Mouse (Mus musculus) intestine, embryonic 14.5 days (tissue): ENCODE data around the gene Slc36a2. TPM values are rescaled to one million over a fixed set of nuclear protein-coding genes. Genes with fewer than 3 reads are reported as not detected.
"Not testable (repeated sequence)": the region's sequence is repeated elsewhere in the genome, so short reads cannot be mapped to it uniquely, and the experiment has no call there.

Experiments used
- ATAC-seq: fragments of 200-750 bp; cut with Nextera tagmentation; replicated peaks from 2 replicates; pipeline ENCODE4 v1.8.0; 2017; ENCODE audit warnings: low read depth, moderate number of reproducible peaks, moderate TSS enrichment, moderate library complexity; ENCODE audit not compliant: low FRiP score, low TSS enrichment
- DNase-seq: peaks from one replicate; pipeline ENCODE4 v3.0.0-alpha.2; 2018; ENCODE audit warnings: low spot score
- H3K27ac ChIP-seq: fragments of 300-500 bp; sonication (generic); 2 replicates; pipeline ENCODE4 v1.5.1; 2014; ENCODE audit warnings: low read depth, mild to moderate bottlenecking, control low read depth
- H3K27me3 ChIP-seq: fragments of 300-500 bp; sonication (generic); replicated peaks from 2 replicates; pipeline ENCODE4 v1.6.1; 2014; ENCODE audit warnings: low read length, control low read depth; ENCODE audit not compliant: control insufficient read depth, insufficient read depth
- H3K36me3 ChIP-seq: fragments of 300-500 bp; sonication (generic); 2 replicates; pipeline ENCODE4 v1.6.1; 2014; ENCODE audit warnings: low read length, control low read depth; ENCODE audit not compliant: control insufficient read depth, insufficient read depth
- H3K4me1 ChIP-seq: fragments of 300-500 bp; sonication (generic); replicated peaks from 2 replicates; pipeline ENCODE4 v1.6.1; 2014; ENCODE audit warnings: low read length, control low read depth, mixed read lengths; ENCODE audit not compliant: control insufficient read depth, insufficient read depth
- H3K4me2 ChIP-seq: fragments of 300-500 bp; sonication (generic); 2 replicates; pipeline ENCODE4 v1.6.1; 2014; ENCODE audit warnings: low read length
- H3K4me3 ChIP-seq: fragments of 300-500 bp; sonication (generic); 2 replicates; pipeline ENCODE4 v1.5.1; 2014; ENCODE audit warnings: low read depth, low read length, control low read depth, mixed read lengths
- H3K9ac ChIP-seq: fragments of 300-500 bp; sonication (generic); 2 replicates; pipeline ENCODE4 v1.6.1; 2014; ENCODE audit warnings: mild to moderate bottlenecking, low read length
- H3K9me3 ChIP-seq: fragments of 300-500 bp; sonication (generic); 2 replicates; pipeline ENCODE4 v1.6.1; 2016; ENCODE audit warnings: low read length, control low read depth; ENCODE audit not compliant: control insufficient read depth
- WGBS: fragments of 180-500 bp; shearing (Covaris S2); extraction: QIAGEN DNeasy Blood & Tissue Kit; methylation state at CpG from one replicate; pipeline ENCODE4 v1.1.7; 2014; 5-methylcytosine and 5-hydroxymethylcytosine counted together
- polyA plus RNA-seq: library from polyadenylated mRNA; unstranded; fragments of >200 nt; fragmentation: Nextera tagmentation; extraction: Ambion mirVana; gene quantifications from 2 replicates; pipeline ENCODE4 v1.2.1, GENCODE M21; 2014

Gene Slc36a2
- polyA plus RNA-seq, 1 experiment from 2014 or later = 0.09 TPM

DNA sequence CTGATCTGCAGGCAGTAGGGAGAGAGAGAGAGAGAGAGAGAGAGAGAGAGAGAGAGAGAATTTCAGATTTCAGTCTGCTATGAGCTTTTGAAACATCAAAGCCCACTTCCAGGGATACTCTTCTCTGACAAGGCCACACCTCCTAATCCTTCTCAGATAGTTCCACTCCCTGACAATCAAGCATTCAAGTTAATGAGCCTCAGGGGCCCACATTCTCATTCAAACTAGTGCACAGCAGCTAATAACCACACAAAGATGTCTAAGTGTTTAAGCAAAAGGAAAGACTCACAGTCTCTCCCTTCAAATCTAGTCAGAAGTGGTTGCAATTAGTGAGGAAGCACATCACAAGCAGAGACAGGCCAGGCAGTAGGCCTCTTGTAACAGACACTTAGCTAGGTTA is 64.6 kb downstream of the Slc36a2 start:
- ATAC-seq = no peak
- Histone ChIP-seq H3K4me3 (no peak overlapping the region), H3K9ac (no peak overlapping the region), H3K9me3 (no peaks in the 10 kb centered on the region), H3K4me2 (no peak overlapping the region), H3K27me3 (no peaks in the 10 kb centered on the region), H3K27ac (no peak overlapping the region), H3K36me3 (no peaks in the 10 kb centered on the region), H3K4me1 (no peaks in the 10 kb centered on the region)
- no peak for DNase-seq

DNA sequence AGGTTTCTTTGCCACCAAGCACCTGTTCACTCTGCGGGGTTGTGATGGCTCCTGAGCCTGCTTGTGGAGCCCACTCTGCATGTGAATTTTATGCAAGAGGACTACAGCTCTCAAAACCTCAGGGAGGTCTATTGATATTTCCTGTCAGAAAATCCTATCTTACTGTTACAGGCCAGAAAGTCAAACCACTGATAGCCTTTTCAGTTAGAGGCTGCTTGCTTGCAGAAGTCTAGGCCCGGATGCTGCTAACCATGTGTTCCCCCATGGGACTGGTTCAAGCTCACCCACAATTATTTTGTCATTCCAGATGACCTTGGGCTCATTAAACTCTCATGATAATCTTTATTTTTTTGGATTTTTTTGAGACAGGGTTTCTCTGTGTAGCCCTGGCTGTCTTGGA is 67.8 kb downstream of the Slc36a2 start:
- DNase-seq = no peak
- H3K9me3 ChIP-seq = no peaks in the 10 kb centered on the region
- H3K4me1 ChIP-seq = no peaks in the 10 kb centered on the region
- H3K27ac ChIP-seq = no peak overlapping the region
- no peaks in the 10 kb centered on the region for H3K36me3 ChIP-seq
- no peaks in the 10 kb centered on the region for H3K27me3 ChIP-seq
- no peak overlapping the region for H3K4me2 ChIP-seq
- H3K9ac ChIP-seq = no peak overlapping the region
- WGBS = 89% methylated on average over 2 of the region's 2 CpGs
- no peak for ATAC-seq
- no peak overlapping the region for H3K4me3 ChIP-seq

DNA sequence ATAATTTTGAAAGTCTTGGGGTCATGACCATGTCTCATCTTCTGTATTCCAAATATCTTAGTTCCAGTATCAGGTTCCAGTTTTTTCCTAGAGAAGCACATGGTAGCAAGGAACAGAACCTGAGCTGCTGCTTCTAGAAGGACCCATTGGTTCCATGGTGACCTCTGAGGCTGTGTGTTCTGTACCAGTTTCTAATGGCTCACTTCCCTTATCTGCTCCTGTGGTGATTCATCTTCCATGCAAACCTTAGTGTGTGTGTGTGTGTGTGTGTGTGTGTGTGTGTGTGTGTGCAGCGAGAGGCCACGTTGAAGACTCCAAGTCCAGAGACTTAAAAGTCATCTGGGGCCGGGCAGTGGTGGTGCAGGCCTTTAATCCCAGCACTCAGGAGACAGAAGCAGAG is 68.9 kb downstream of the Slc36a2 start:
- no peak for ATAC-seq

DNA sequence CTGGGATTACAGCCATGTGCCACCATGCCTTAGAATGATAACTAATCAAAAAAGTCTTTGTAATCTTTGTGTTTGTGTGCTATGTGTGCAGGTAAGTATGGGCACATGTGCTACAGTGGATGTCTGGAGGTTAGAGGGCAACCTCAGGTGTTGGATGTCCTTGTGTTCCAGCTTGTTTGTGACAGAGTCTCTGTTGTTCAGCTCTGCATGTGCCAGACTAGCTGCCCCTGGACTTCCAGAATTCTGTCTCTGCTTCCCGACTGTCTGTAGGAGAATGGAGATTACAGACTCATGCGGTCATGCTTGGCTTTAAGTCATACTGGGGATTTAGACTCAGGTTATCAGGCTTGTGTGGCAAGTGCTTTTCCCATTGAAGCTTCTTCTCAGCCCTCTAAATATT is 70.6 kb downstream of the Slc36a2 start:
- H3K4me3 ChIP-seq = no peak overlapping the region
- H3K36me3 ChIP-seq = no peaks in the 10 kb centered on the region
- H3K27me3 ChIP-seq = no peaks in the 10 kb centered on the region
- H3K4me2 ChIP-seq = no peak overlapping the region
- H3K9ac ChIP-seq = no peak overlapping the region
- ATAC-seq = no peak
- H3K9me3 ChIP-seq = no peaks in the 10 kb centered on the region
- H3K4me1 ChIP-seq = 0 out of 2 replicates have a peak, but pooled peaks cover 4% of the 10 kb centered on the region
- DNase-seq = no peak
- H3K27ac ChIP-seq = no peak overlapping the region
- WGBS = 84% methylated on average over 2 of the region's 2 CpGs

More for the DNA sequence above, 68.9 kb downstream of the Slc36a2 start:
- 82% methylated on average over 3 of the region's 3 CpGs for WGBS
- no peak for DNase-seq
- Histone ChIP-seq H3K27me3 (no peaks in the 10 kb centered on the region), H3K4me1 (no peaks in the 10 kb centered on the region), H3K27ac (no peak overlapping the region), H3K9ac (no peak overlapping the region), H3K4me2 (no peak overlapping the region), H3K9me3 (no peaks in the 10 kb centered on the region), H3K4me3 (no peak overlapping the region), H3K36me3 (no peaks in the 10 kb centered on the region)

DNA sequence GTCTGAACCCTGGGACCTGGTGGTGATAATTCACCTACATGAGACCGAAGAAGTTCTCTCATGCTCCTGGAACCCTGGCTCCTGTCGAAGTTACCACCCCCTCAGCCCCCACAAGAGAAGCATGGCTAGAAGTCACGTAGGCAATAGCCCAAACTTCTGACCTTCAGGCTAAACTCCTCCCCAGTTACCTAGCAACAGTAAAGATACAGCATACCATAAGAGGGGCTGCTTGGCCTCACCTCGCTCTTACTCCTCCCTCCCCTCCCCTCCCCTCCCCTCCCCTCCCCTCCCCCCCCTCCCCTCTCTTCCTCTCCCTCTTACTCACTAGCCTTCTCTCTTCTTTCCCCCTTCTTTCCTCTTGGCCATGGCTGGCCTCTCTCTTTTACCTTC is 71.0 kb downstream of the Slc36a2 start:
- not testable (repeated sequence) for H3K4me1 ChIP-seq, H3K9ac ChIP-seq, H3K27me3 ChIP-seq, H3K4me2 ChIP-seq, H3K9me3 ChIP-seq, ATAC-seq, H3K27ac ChIP-seq, H3K4me3 ChIP-seq, H3K36me3 ChIP-seq, DNase-seq
- 27% methylated on average over 4 of the region's 4 CpGs for WGBS

DNA sequence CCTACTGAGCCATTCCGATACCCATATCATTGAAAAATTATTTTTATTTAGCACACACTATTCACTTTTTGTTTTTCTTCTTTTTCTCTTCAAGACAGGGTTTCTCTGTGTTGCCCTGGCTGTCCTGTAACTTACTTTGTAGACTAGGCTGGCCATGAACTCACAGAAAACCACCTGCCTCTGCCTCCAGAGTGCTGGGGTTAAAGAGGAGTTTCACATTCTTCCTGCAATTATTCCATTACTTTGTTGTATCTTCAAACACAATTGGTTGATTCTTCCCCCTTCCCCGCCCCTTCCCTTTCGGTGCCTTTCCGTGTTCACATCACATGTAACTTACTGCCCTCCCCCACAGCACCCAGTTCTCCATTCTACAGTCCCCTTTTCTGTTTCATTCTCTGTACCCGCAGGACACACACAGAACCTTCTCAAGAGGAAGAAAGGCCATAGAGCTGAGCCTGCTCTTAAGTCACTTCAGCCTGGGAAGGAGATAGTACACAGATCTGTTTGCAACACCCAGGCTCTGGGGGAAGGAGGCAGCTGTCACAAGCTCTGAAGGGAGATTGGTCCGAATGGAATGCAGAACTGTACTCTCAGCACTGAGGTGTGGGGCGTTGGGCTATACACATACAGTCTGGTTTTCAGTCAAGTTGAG is 71.5 kb downstream of the Slc36a2 start:
- no peak overlapping the region for H3K4me3 ChIP-seq
- ATAC-seq (no peak), DNase-seq (no peak)
- no peak overlapping the region for H3K4me2 ChIP-seq
- H3K27ac ChIP-seq = no peak overlapping the region
- WGBS = 48% methylated on average over 7 of the region's 7 CpGs
- no peaks in the 10 kb centered on the region for H3K27me3 ChIP-seq
- H3K9ac ChIP-seq = no peak overlapping the region
- 0 out of 2 replicates have a peak, but pooled peaks cover 4% of the 10 kb centered on the region for H3K4me1 ChIP-seq
- no peaks in the 10 kb centered on the region for H3K36me3 ChIP-seq
- H3K9me3 ChIP-seq = no peaks in the 10 kb centered on the region

DNA sequence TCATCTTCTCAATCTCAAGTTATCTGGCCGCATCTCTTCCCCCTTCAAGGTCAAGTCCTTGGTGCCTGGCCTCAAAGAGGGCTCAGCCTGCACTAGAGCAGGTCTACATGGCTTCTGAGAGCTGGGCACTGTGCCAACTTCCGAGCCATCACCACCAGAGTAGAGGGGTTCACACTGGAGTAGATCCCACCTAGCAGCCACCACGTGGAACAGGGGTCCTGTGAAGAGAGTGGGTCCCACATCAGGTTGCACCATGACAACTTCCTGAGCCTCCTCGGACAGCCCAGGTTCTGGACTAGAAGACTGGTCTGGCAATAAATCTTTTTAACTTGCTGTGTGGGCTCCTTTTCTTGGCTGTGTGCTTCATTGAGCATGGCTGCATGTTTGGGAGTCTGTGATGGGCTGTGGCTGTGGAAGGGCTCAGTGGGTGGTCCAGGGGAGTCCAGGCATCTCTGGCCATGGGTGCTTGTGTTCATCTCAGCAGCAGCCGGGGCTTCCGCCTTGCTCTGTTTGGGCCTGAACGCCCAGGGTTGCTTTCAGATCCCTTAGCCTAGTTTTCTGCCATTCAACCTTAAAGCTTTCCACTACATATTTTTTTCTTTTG is 74.2 kb downstream of the Slc36a2 start:
- DNase-seq (no peak), ATAC-seq (0 out of 2 replicates have a peak, but pooled peaks have one; percentile 26)
- no peaks in the 10 kb centered on the region for H3K36me3 ChIP-seq
- no peak overlapping the region for H3K4me2 ChIP-seq
- no peak overlapping the region for H3K4me3 ChIP-seq
- H3K4me1 ChIP-seq = 0 out of 2 replicates have a peak, but pooled peaks cover 4% of the 10 kb centered on the region
- H3K27me3 ChIP-seq = no peaks in the 10 kb centered on the region
- H3K9me3 ChIP-seq = no peaks in the 10 kb centered on the region
- H3K27ac ChIP-seq = no peak overlapping the region
- no peak overlapping the region for H3K9ac ChIP-seq
- 42% methylated on average over 7 of the region's 7 CpGs for WGBS

DNA sequence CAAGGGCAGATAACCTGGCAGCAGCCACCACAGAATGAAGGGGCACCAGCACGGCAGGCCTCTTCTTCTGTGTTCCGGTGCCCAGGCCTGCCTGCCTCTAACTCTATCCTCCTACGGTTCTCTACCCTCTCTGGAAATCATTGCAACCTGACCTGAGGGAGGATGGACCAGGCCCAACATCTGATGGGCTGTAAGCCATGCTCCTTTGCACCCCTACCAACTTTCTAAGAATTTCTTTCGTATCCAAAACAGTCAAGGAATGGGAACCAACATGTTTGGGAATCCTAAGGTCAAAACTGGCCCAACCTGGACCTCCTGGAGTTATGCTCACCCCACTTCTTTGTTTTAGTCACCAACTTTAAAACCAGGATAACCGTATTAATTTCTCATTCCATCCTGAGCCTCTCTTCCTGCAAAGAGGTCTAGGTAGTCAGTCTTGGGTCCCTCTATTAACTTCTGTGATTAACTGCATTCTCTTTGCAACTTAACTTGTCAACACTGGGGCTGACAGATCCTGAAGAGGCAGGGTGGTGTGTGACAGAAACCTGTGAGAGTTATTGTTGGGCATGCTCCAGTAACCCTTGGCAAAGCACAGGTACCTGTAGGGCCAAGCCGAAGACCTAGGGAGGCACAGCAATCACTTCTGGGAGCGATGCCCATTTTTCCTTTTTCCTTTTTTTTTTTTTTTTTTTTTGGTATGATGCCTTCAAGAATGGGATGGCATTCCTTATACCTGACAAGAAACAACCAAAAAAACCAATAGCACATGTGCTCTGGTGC is 75.2 kb downstream of the Slc36a2 start:
- Histone ChIP-seq H3K27me3 (no peaks in the 10 kb centered on the region), H3K4me1 (0 out of 2 replicates have a peak, but pooled peaks cover 4% of the 10 kb centered on the region), H3K4me2 (no peak overlapping the region), H3K9me3 (no peaks in the 10 kb centered on the region), H3K4me3 (no peak overlapping the region), H3K9ac (no peak overlapping the region), H3K27ac (no peak overlapping the region), H3K36me3 (no peaks in the 10 kb centered on the region)
- ATAC-seq (no peak), DNase-seq (no peak)
- WGBS = 91% methylated on average over 7 of the region's 7 CpGs
